Mouse (Mus musculus): ENCODE data around the gene Mlf2.

- TF ChIP-seq CTCF (IDR thresholded peaks at IDR 0.05; ENCODE audit: low read depth, low read length), result no peak
- TF ChIP-seq POLR2A (IDR thresholded peaks at IDR 0.05; ENCODE audit: borderline replicate concordance, low read depth, low read length), result no peak
Measured at GRCm38 (mm10) chr6:124953991-124954715, 23.0 kb downstream of the Mlf2 start.

Measured in bone marrow macrophage, adult 2 months (primary cell).